Mouse (Mus musculus): Measurements from ENCODE around the gene Armh3. TPM values are rescaled to one million over a fixed set of nuclear protein-coding genes. Genes with fewer than 3 reads are reported as not detected.

Gene Armh3
- polyA plus RNA-seq, 1 experiment from 2014 or later, result 18.4 TPM

DNA sequence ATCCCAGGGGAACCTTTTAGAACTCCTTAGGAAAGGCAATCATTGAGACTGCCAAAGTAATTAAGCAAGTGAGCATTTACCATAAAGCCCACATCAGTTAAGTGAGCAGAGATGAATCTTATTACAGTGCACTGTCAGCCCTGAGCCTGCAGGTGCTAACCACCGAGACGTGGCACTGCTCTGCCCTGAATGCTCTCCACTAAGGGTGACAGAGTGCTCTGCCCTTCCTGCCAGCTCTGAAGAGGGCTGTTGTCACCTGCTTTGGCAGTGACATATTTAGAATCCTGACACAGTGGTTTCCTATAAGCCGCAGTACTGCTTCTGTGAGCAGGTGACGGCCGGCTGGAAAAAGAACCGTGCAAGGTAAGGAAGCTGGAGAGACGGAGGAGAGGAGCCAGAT is 143.8 kb downstream of the Armh3 start:
- Histone ChIP-seq H3K27me3 (replicated peaks; ENCODE audit: low read depth, poor library complexity, severe bottlenecking) (no peaks in the 10 kb centered on the region), H3K9me3 (no peaks in the 10 kb centered on the region), H3K4me1 (no peaks in the 10 kb centered on the region), H3K27ac (replicated peaks) (no peak overlapping the region), H3K4me3 (no peak overlapping the region), H3K36me3 (replicated peaks) (no peaks in the 10 kb centered on the region)
- no peak for DNase-seq (ENCODE audit: low spot score)
- WGBS, result 87% methylated on average over 7 of the region's 7 CpGs

DNA sequence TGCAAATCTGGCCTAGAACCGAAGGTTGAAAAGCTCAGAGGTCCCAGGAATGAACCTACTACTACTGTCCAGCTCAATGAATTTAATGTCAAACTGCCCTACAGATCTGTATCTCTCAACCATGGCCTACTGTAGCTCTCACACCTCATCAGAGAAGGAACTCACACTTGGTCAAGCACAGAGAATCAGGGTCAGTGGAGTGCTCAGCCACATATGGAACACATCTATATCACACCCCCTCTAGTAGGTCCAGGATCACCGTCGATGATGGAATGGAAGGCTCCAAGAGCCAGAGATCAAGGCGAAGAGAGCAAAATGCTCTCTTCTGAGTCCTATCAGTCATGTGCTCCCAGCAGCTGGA is 150.6 kb downstream of the Armh3 start:
- no peak for DNase-seq (ENCODE audit: low spot score)
- Histone ChIP-seq H3K36me3 (replicated peaks) (no peaks in the 10 kb centered on the region), H3K27me3 (replicated peaks; ENCODE audit: low read depth, poor library complexity, severe bottlenecking) (no peaks in the 10 kb centered on the region), H3K9me3 (no peaks in the 10 kb centered on the region), H3K4me3 (no peak overlapping the region), H3K4me1 (peaks cover 24% of the 10 kb centered on the region), H3K27ac (replicated peaks) (no peak overlapping the region; the same call in 1 of the 2 replicates)
- WGBS, result 81% methylated on average over 4 of the region's 4 CpGs

DNA sequence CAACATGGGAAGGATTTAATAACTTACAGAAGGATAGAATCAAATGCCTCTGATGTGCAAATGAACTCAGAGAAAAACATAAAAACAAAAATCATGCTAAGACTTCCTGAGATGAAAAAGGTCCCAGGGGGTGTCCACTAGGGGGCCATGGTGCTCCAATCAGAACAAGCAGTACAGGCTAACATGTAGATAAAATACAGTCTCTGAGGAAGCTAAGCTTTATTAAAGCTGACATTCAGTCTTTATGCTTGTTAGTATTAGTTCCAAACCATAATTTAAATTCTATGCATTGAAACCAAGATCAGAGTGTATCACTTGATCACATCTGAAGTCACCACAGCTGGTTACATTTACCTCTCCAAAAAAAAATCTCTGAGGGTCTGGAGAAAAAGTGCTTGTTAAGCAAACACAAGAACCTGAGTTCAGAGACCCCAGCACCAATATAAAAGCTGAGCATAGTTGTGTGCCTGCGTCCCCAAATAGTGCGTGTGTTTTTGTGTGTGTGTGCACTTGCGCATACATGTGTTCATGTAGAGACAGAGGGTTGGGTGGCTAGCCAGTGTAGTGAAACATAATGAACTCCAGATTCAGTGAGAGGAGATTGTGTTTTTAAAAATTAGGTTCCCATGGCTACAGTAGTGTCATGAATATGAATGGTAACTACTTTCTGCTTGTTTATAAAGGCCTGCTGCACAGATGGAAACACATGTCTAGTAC is 151.1 kb downstream of the Armh3 start:
- H3K4me1 ChIP-seq, result peaks cover 24% of the 10 kb centered on the region
- no peaks in the 10 kb centered on the region for H3K27me3 ChIP-seq (replicated peaks; ENCODE audit: low read depth, poor library complexity, severe bottlenecking)
- no peak overlapping the region for H3K4me3 ChIP-seq
- 90% methylated on average over 3 of the region's 3 CpGs for WGBS
- H3K9me3 ChIP-seq, result no peaks in the 10 kb centered on the region
- no peaks in the 10 kb centered on the region for H3K36me3 ChIP-seq (replicated peaks)
- peak; percentile 42 for DNase-seq (ENCODE audit: low spot score)
- H3K27ac ChIP-seq (replicated peaks), result no peak overlapping the region

DNA sequence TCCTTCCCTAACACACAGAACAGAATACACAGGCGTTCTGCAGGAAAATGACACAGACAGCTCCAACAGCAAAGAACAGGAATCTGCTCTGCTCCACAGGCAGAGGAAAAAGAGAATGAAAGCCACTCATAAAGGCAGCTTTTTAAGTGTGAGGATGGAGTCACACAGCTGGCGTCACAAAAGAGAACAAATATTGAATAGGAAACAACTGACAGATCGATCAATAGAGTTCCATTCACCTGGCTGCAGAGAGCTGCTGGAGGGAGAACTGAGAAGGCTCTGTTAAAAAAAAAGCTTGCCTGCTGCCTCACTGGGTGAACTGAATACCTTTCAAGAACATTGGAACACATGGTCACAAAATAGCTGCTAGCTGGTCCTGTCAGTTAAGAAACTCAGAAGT is 154.1 kb downstream of the Armh3 start:
- no peaks in the 10 kb centered on the region for H3K27me3 ChIP-seq (replicated peaks; ENCODE audit: low read depth, poor library complexity, severe bottlenecking)
- WGBS, result 59% methylated on average over 3 of the region's 3 CpGs
- no peak overlapping the region; the same call in 1 of the 2 replicates for H3K27ac ChIP-seq (replicated peaks)
- H3K9me3 ChIP-seq, result no peaks in the 10 kb centered on the region
- peaks cover 24% of the 10 kb centered on the region for H3K4me1 ChIP-seq
- no peak for DNase-seq (ENCODE audit: low spot score)
- no peak overlapping the region for H3K4me3 ChIP-seq
- H3K36me3 ChIP-seq (replicated peaks), result no peaks in the 10 kb centered on the region

DNA sequence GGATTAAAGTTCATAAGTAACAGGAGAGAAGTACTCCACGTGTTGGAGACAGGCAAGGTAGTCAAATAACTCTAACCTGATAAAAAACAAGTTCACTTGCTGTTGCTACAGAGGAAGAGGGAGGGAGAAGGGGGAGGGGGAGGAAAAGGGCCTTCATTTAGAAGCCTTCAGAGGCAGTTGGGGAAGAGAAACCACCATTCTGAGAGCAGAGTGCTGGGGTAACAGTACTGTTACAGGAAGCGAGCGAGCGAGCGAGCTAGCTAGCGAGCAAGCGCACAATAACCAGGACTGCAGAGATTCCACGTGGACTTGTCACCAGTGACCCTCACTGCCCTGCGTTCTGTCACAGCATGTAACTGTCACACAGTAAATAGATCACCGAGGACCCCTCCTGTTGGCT is 154.9 kb downstream of the Armh3 start:
- Histone ChIP-seq H3K9me3 (no peaks in the 10 kb centered on the region), H3K27ac (replicated peaks) (no peak overlapping the region), H3K27me3 (replicated peaks; ENCODE audit: low read depth, poor library complexity, severe bottlenecking) (no peaks in the 10 kb centered on the region), H3K36me3 (replicated peaks) (no peaks in the 10 kb centered on the region), H3K4me1 (peaks cover 24% of the 10 kb centered on the region), H3K4me3 (no peak overlapping the region)
- 46% methylated on average over 10 of the region's 10 CpGs for WGBS
- DNase-seq (ENCODE audit: low spot score), result no peak

DNA sequence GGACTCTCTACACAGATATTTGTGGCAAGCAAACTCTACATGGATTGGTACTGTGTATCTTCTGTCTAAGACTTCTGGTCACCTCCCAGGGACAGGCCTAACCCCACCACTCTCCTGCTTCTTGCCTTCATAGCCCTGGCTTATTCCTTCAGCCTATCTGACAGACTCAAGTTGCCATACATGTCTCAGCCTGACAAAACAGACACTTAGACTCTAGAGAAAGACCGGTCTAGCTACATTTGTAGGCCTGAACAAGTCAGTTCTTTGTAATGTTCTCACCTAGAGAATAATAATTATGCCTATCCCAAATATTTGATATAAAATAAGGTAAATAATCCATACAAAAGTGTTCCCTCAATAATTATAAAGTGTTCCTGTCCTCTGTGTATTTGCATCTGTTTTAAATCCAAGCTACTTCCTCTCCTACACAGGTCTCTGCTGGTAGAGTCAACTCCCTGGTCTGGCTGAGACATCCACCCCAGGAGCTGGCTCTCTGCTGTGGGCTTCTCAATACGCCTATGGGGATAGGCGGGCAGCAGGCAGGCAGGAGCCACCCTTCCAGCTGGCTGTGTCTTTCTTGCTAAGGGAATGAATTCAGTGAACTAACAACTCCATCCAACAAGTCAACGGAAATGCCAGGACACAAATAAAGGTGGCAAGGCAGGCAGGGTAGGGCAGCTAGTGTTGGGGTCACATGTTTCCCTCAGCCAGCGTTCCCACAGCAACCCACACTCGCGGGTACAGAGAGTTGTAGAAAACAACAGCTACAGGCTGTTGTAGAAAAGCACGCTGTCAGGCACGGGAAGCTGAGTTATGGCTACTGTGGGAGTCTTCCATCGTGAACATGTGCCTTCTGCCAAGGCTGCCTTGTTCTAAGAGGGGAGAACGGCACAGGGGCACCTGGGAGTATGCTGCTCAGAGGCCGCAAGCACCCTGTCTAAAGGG is 161.0 kb downstream of the Armh3 start:
- Histone ChIP-seq H3K4me3 (no peak overlapping the region), H3K36me3 (replicated peaks) (no peaks in the 10 kb centered on the region), H3K9me3 (no peaks in the 10 kb centered on the region), H3K27me3 (replicated peaks; ENCODE audit: low read depth, poor library complexity, severe bottlenecking) (no peaks in the 10 kb centered on the region), H3K4me1 (0 out of 2 replicates have a peak, but pooled peaks cover 4% of the 10 kb centered on the region), H3K27ac (replicated peaks) (peak overlapping the region; percentile 5; the same call in 1 of the 2 replicates)
- 87% methylated on average over 12 of the region's 12 CpGs for WGBS
- DNase-seq (ENCODE audit: low spot score), result no peak

DNA sequence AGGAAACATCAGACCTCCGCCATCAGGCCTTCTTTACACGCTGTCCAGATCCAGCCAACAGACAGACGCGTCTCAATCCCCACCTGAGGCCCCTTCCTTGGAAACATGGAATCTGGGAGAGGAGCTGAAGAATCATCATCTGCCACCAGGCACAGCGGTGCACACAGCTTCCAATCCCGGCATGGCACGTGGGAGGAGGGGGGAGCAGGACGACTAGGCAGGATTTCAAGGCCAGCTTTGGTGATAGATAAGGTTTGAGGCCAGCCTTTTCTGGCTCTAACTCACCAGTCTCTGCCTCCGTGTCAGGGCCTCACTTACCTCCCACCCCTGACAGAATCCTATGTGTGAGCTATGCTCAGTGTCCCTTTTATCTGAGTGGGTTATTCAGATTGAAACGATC is 162.8 kb downstream of the Armh3 start:
- 86% methylated on average over 10 of the region's 10 CpGs for WGBS
- H3K9me3 ChIP-seq, result no peaks in the 10 kb centered on the region
- H3K36me3 ChIP-seq (replicated peaks), result no peaks in the 10 kb centered on the region
- H3K4me1 ChIP-seq, result peaks cover 9% of the 10 kb centered on the region; the same call in 1 of the 2 replicates
- no peaks in the 10 kb centered on the region for H3K27me3 ChIP-seq (replicated peaks; ENCODE audit: low read depth, poor library complexity, severe bottlenecking)
- no peak for DNase-seq (ENCODE audit: low spot score)
- no peak overlapping the region for H3K4me3 ChIP-seq
- no peak overlapping the region for H3K27ac ChIP-seq (replicated peaks)

DNA sequence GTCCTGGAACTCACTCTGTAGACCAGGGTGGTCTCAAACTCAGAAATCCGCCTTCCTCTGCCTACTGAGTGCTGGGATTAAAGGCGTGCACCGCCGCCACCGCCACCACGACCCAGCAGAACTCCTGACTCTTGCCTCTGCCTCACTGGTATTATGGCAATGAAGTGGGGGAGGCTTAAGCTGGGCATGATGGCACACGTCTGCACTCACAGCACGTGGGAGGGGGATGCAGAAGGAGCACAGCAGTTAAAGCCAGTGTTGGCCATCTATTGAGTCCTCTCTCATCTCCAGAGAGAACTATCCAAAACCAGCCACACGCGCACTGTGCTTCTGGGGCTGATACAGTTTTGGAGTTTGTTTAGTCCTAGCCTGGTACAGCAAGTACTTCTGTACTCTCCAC is 164.6 kb downstream of the Armh3 start:
- 88% methylated on average over 10 of the region's 10 CpGs for WGBS

DNA sequence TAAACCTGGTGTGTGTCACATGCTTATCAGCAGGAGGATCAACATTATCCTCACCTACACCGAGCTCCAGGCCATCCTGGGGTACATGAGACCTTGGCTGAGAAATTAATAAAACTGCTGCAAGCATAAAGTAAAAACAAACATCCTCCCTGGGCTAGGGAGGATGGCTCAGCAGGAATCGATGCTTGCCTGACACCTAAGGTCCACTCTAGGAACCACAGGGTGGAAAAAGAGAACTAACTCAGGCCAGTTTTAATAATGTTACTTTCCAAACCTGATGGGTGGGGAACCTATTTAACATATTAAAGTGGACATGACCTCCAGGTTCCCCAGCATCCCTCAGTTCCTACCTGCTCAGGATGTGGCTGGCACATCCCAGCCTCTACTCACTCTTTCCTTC is 167.6 kb downstream of the Armh3 start:
- Histone ChIP-seq H3K4me3 (no peak overlapping the region), H3K4me1 (peaks cover 5% of the 10 kb centered on the region; the same call in 1 of the 2 replicates), H3K36me3 (replicated peaks) (peaks cover 7% of the 10 kb centered on the region), H3K9me3 (peaks cover 5% of the 10 kb centered on the region; the same call in 1 of the 2 replicates), H3K27ac (replicated peaks) (no peak overlapping the region), H3K27me3 (replicated peaks; ENCODE audit: low read depth, poor library complexity, severe bottlenecking) (no peaks in the 10 kb centered on the region)
- DNase-seq (ENCODE audit: low spot score), result no peak
- 69% methylated on average over 2 of the region's 2 CpGs for WGBS

More for the DNA sequence above, 164.6 kb downstream of the Armh3 start:
- Histone ChIP-seq H3K36me3 (replicated peaks) (no peaks in the 10 kb centered on the region), H3K27me3 (replicated peaks; ENCODE audit: low read depth, poor library complexity, severe bottlenecking) (no peaks in the 10 kb centered on the region), H3K9me3 (no peaks in the 10 kb centered on the region), H3K4me1 (peaks cover 9% of the 10 kb centered on the region; the same call in 1 of the 2 replicates), H3K4me3 (no peak overlapping the region), H3K27ac (replicated peaks) (no peak overlapping the region)
- DNase-seq (ENCODE audit: low spot score), result no peak

DNA sequence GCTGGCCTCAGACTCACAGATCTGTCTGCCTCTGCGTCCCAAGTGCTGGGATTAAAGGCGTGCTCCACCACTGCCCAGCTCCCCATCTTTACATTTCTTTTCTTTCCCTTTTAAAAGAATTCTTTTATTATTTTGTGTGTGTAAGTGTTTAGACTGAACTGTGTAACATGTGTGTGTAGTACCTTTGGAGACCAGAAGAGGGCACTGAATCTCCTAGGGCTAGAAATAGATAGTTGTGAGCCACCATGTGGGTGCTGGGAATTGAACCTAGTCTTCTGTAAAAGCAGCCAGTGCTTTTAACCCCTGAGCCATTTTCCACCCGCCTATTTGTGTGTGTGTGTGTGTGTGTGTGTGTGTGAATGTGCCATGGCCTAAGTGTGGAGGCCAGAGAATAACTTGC is 170.6 kb downstream of the Armh3 start:
- Histone ChIP-seq H3K4me3 (no peak overlapping the region), H3K4me1 (peaks cover 5% of the 10 kb centered on the region; the same call in 1 of the 2 replicates), H3K9me3 (peaks cover 5% of the 10 kb centered on the region; the same call in 1 of the 2 replicates), H3K27me3 (replicated peaks; ENCODE audit: low read depth, poor library complexity, severe bottlenecking) (no peaks in the 10 kb centered on the region), H3K36me3 (replicated peaks) (peaks cover 7% of the 10 kb centered on the region), H3K27ac (replicated peaks) (no peak overlapping the region)
- WGBS, result 89% methylated on average over 3 of the region's 3 CpGs
- no peak for DNase-seq (ENCODE audit: low spot score)

DNA sequence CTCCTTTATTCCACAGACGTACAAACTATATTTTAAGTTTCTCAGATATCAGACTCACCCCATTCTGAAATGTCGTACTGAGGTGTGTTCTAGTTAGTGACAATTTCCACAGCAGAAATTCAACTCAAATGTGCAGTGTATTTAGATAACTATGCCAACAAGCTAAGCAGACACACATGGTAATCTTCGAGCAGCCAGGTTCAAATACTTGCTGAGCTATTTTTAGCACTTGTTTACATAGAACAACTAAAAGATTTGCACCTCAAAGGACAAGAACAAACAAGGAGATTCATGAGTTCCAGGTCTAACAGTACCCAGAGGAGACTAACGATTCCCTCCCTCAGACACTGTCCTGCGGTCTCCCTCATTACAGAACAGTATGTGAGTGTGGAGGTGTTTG is 171.2 kb downstream of the Armh3 start:
- 89% methylated on average over 5 of the region's 5 CpGs for WGBS
- H3K27ac ChIP-seq (replicated peaks), result no peak overlapping the region
- H3K9me3 ChIP-seq, result peaks cover 5% of the 10 kb centered on the region; the same call in 1 of the 2 replicates
- peaks cover 7% of the 10 kb centered on the region for H3K36me3 ChIP-seq (replicated peaks)
- no peak overlapping the region for H3K4me3 ChIP-seq
- DNase-seq (ENCODE audit: low spot score), result no peak
- H3K4me1 ChIP-seq, result peaks cover 5% of the 10 kb centered on the region; the same call in 1 of the 2 replicates
- H3K27me3 ChIP-seq (replicated peaks; ENCODE audit: low read depth, poor library complexity, severe bottlenecking), result no peaks in the 10 kb centered on the region

DNA sequence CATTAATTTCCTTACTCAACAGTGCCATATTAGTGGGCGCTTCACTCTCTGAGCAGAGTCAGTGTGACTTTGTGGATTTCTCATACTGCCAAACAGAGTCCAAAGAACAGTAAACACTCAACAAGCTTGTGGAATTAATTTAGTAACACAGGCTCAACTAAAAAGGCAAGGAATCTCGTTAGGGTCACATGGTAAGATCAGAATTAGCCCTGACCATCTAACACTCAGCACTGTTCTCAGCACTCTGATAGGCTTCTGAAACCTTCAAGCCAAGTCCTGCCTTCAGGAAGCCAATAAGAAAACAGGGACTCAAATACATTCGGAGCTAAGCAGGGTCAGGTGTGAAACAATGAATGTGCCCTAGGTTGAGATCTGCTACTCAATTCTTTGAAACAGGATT is 172.1 kb downstream of the Armh3 start:
- Histone ChIP-seq H3K4me3 (no peak overlapping the region), H3K27me3 (replicated peaks; ENCODE audit: low read depth, poor library complexity, severe bottlenecking) (no peaks in the 10 kb centered on the region)
- 84% methylated on average over 3 of the region's 3 CpGs for WGBS

More for the DNA sequence above, 172.1 kb downstream of the Armh3 start:
- no peak for DNase-seq (ENCODE audit: low spot score)
- no peak overlapping the region for H3K27ac ChIP-seq (replicated peaks)
- H3K4me1 ChIP-seq, result no peaks in the 10 kb centered on the region
- H3K36me3 ChIP-seq (replicated peaks), result peaks cover 7% of the 10 kb centered on the region
- peaks cover 5% of the 10 kb centered on the region; the same call in 1 of the 2 replicates for H3K9me3 ChIP-seq

All from embryonic facial prominence, embryonic 10.5 days (tissue).